Mouse (Mus musculus): ENCODE measurements around the gene Armc8. TPM values are rescaled to one million over a fixed set of nuclear protein-coding genes. Genes with fewer than 3 reads are reported as not detected.

The Armc8 gene
- polyA plus RNA-seq, 1 experiment from 2014 or later = 15.1 TPM

GRCm38 (mm10) chr9:99560389-99560788 is 8.3 kb downstream of the Armc8 start:
- H3K36me3 ChIP-seq = no peaks in the 10 kb centered on the region

GRCm38 (mm10) chr9:99559557-99559904 is 9.2 kb downstream of the Armc8 start:
- H3K4me2 ChIP-seq = peak overlapping the region; percentile 47
- no peaks in the 10 kb centered on the region for H3K27me3 ChIP-seq (replicated peaks)
- H3K36me3 ChIP-seq = no peaks in the 10 kb centered on the region
- no peak overlapping the region for H3K4me3 ChIP-seq
- H3K9ac ChIP-seq = no peak overlapping the region
- peak; percentile 33; the same call in 1 of the 2 replicates for ATAC-seq
- H3K27ac ChIP-seq = no peak overlapping the region
- H3K9me3 ChIP-seq (replicated peaks) = no peaks in the 10 kb centered on the region
- peaks cover 67% of the 10 kb centered on the region for H3K4me1 ChIP-seq

More at GRCm38 (mm10) chr9:99560389-99560788, 8.3 kb downstream of the Armc8 start:
- H3K4me2 ChIP-seq = peak overlapping the region; percentile 32
- no peaks in the 10 kb centered on the region for H3K9me3 ChIP-seq (replicated peaks)
- WGBS (ENCODE audit: insufficient replicate concordance) = 73% methylated on average over 3 of the region's 3 CpGs
- no peak overlapping the region for H3K9ac ChIP-seq
- no peak overlapping the region for H3K4me3 ChIP-seq
- no peak for ATAC-seq
- H3K27ac ChIP-seq = no peak overlapping the region
- H3K27me3 ChIP-seq (replicated peaks) = no peaks in the 10 kb centered on the region
- peaks cover 63% of the 10 kb centered on the region for H3K4me1 ChIP-seq

- Histone ChIP-seq H3K36me3 (no peaks in the 10 kb centered on the region), H3K9me3 (replicated peaks) (no peaks in the 10 kb centered on the region), H3K27ac (no peak overlapping the region), H3K4me2 (peak overlapping the region; percentile 47), H3K4me3 (no peak overlapping the region), H3K27me3 (replicated peaks) (no peaks in the 10 kb centered on the region), H3K4me1 (peaks cover 70% of the 10 kb centered on the region), H3K9ac (no peak overlapping the region)
- 0 out of 2 replicates have a peak, but pooled peaks have one; percentile 29 for ATAC-seq
- 34% methylated on average over 7 of the region's 7 CpGs for WGBS (ENCODE audit: insufficient replicate concordance)
Measured at GRCm38 (mm10) chr9:99558824-99559556, 9.7 kb downstream of the Armc8 start.

- H3K36me3 ChIP-seq = no peaks in the 10 kb centered on the region
- no peak overlapping the region for H3K4me3 ChIP-seq
- H3K27ac ChIP-seq = peak overlapping the region; percentile 60
- no peaks in the 10 kb centered on the region for H3K9me3 ChIP-seq (replicated peaks)
- H3K4me2 ChIP-seq = peak overlapping the region; percentile 36
- peak; percentile 71 for ATAC-seq
- 17% methylated on average over 8 of the region's 8 CpGs for WGBS (ENCODE audit: insufficient replicate concordance)
- H3K27me3 ChIP-seq (replicated peaks) = no peaks in the 10 kb centered on the region
- peaks cover 73% of the 10 kb centered on the region for H3K4me1 ChIP-seq
- no peak overlapping the region for H3K9ac ChIP-seq
Measured at GRCm38 (mm10) chr9:99557580-99558300, 11.0 kb downstream of the Armc8 start.

- ATAC-seq = no peak
- Histone ChIP-seq H3K4me2 (no peak overlapping the region), H3K27ac (no peak overlapping the region), H3K9me3 (replicated peaks) (no peaks in the 10 kb centered on the region), H3K4me3 (no peak overlapping the region), H3K9ac (no peak overlapping the region), H3K4me1 (peaks cover 79% of the 10 kb centered on the region), H3K36me3 (peaks cover 3% of the 10 kb centered on the region; the same call in 1 of the 2 replicates), H3K27me3 (replicated peaks) (no peaks in the 10 kb centered on the region)
- WGBS (ENCODE audit: insufficient replicate concordance) = 40% methylated on average over 3 of the region's 3 CpGs
Measured at GRCm38 (mm10) chr9:99555253-99555652, 13.4 kb downstream of the Armc8 start.

GRCm38 (mm10) chr9:99554052-99554451 is 14.6 kb downstream of the Armc8 start:
- ATAC-seq = no peak
- Histone ChIP-seq H3K4me2 (no peak overlapping the region), H3K9me3 (replicated peaks) (no peaks in the 10 kb centered on the region), H3K4me3 (no peak overlapping the region), H3K9ac (no peak overlapping the region), H3K27ac (0 out of 2 replicates have a peak overlapping the region, but pooled peaks have one; percentile 55), H3K4me1 (peaks cover 67% of the 10 kb centered on the region), H3K36me3 (peaks cover 5% of the 10 kb centered on the region; the same call in 1 of the 2 replicates), H3K27me3 (replicated peaks) (no peaks in the 10 kb centered on the region)

- H3K9me3 ChIP-seq (replicated peaks) = no peaks in the 10 kb centered on the region
- WGBS (ENCODE audit: insufficient replicate concordance) = 80% methylated on average over 2 of the region's 2 CpGs
- H3K27me3 ChIP-seq (replicated peaks) = no peaks in the 10 kb centered on the region
- no peak overlapping the region for H3K27ac ChIP-seq
- H3K4me3 ChIP-seq = no peak overlapping the region
- no peak for ATAC-seq
- H3K36me3 ChIP-seq = peaks cover 5% of the 10 kb centered on the region
- H3K4me2 ChIP-seq = no peak overlapping the region
- no peak overlapping the region for H3K9ac ChIP-seq
- peaks cover 59% of the 10 kb centered on the region for H3K4me1 ChIP-seq
Measured at GRCm38 (mm10) chr9:99553049-99553448, 15.7 kb downstream of the Armc8 start.

- ATAC-seq = no peak; the same call in 1 of the 2 replicates
- peaks cover 5% of the 10 kb centered on the region for H3K36me3 ChIP-seq
Measured at GRCm38 (mm10) chr9:99552068-99552467, 16.6 kb downstream of the Armc8 start.

GRCm38 (mm10) chr9:99546259-99546658 is 22.4 kb downstream of the Armc8 start:
- H3K9me3 ChIP-seq (replicated peaks) = no peaks in the 10 kb centered on the region
- peaks cover 5% of the 10 kb centered on the region for H3K36me3 ChIP-seq
- 72% methylated on average over 1 of the region's 1 CpGs for WGBS (ENCODE audit: insufficient replicate concordance)
- no peak for ATAC-seq
- no peak overlapping the region for H3K4me2 ChIP-seq
- no peak overlapping the region for H3K4me3 ChIP-seq
- H3K9ac ChIP-seq = no peak overlapping the region
- H3K27me3 ChIP-seq (replicated peaks) = no peaks in the 10 kb centered on the region
- no peak overlapping the region for H3K27ac ChIP-seq
- no peaks in the 10 kb centered on the region for H3K4me1 ChIP-seq

More at GRCm38 (mm10) chr9:99552068-99552467, 16.6 kb downstream of the Armc8 start:
- Histone ChIP-seq H3K4me1 (peaks cover 49% of the 10 kb centered on the region), H3K4me2 (no peak overlapping the region), H3K27me3 (replicated peaks) (no peaks in the 10 kb centered on the region), H3K9me3 (replicated peaks) (no peaks in the 10 kb centered on the region), H3K4me3 (no peak overlapping the region), H3K27ac (no peak overlapping the region), H3K9ac (no peak overlapping the region)
- 59% methylated on average over 2 of the region's 2 CpGs for WGBS (ENCODE audit: insufficient replicate concordance)

- no peaks in the 10 kb centered on the region for H3K9me3 ChIP-seq (replicated peaks)
- H3K4me2 ChIP-seq = no peak overlapping the region
- no peak overlapping the region for H3K9ac ChIP-seq
- no peak overlapping the region for H3K27ac ChIP-seq
- no peak overlapping the region for H3K4me3 ChIP-seq
- no peaks in the 10 kb centered on the region for H3K27me3 ChIP-seq (replicated peaks)
- ATAC-seq = no peak
- 66% methylated on average over 1 of the region's 1 CpGs for WGBS (ENCODE audit: insufficient replicate concordance)
- no peaks in the 10 kb centered on the region for H3K4me1 ChIP-seq
- H3K36me3 ChIP-seq = peaks cover 82% of the 10 kb centered on the region
Measured at GRCm38 (mm10) chr9:99531865-99532264, 36.8 kb downstream of the Armc8 start.

- no peaks in the 10 kb centered on the region for H3K4me1 ChIP-seq
- ATAC-seq = no peak
- no peaks in the 10 kb centered on the region for H3K9me3 ChIP-seq (replicated peaks)
- no peak overlapping the region for H3K27ac ChIP-seq
- no peak overlapping the region for H3K4me3 ChIP-seq
- H3K4me2 ChIP-seq = no peak overlapping the region
- H3K36me3 ChIP-seq = peaks cover 22% of the 10 kb centered on the region
- 69% methylated on average over 7 of the region's 7 CpGs for WGBS (ENCODE audit: insufficient replicate concordance)
- no peak overlapping the region for H3K9ac ChIP-seq
- H3K27me3 ChIP-seq (replicated peaks) = no peaks in the 10 kb centered on the region
Measured at GRCm38 (mm10) chr9:99505875-99506274, 62.8 kb downstream of the Armc8 start.

GRCm38 (mm10) chr9:99499336-99499735 is 69.4 kb downstream of the Armc8 start:
- peaks cover 58% of the 10 kb centered on the region for H3K36me3 ChIP-seq
- no peak for ATAC-seq
- H3K27me3 ChIP-seq (replicated peaks) = no peaks in the 10 kb centered on the region
- WGBS (ENCODE audit: insufficient replicate concordance) = 79% methylated on average over 4 of the region's 4 CpGs
- H3K9me3 ChIP-seq (replicated peaks) = no peaks in the 10 kb centered on the region
- no peak overlapping the region for H3K4me3 ChIP-seq
- H3K9ac ChIP-seq = no peak overlapping the region
- H3K4me1 ChIP-seq = no peaks in the 10 kb centered on the region
- no peak overlapping the region for H3K27ac ChIP-seq
- H3K4me2 ChIP-seq = no peak overlapping the region

Data from liver, embryonic 12.5 days (tissue).